Mouse (Mus musculus) gastrocnemius, postnatal 14 days (tissue): Measurements from ENCODE around the gene Gm10320. TPM values are rescaled to one million over a fixed set of nuclear protein-coding genes. Genes with fewer than 3 reads are reported as not detected.
A peak's percentile ranks its signal among the peaks of the same experiment; 100 is the strongest.

Experiments used
- DNase-seq: peaks from one replicate; pipeline ENCODE4 v3.0.0; 2021; ENCODE audit warnings: mixed read lengths
- intact Hi-C: fragments of 180-260 bp; cut with DNase I; formaldehyde crosslinking; loops from one replicate; pipeline ENCODE4 v1.15.1; 2025; ENCODE audit warnings: low total_unique reads
- total RNA-seq, 2 experiments: library from RNA; stranded (reverse); gene quantifications; 2 replicates each; pipeline ENCODE4 v1.2.3; 2021

The Gm10320 gene
- total RNA-seq, 2 experiments from 2014 or later, result not detected

- intact Hi-C loops, result loop anchor here (10.0 kb wide), 1 partner anchor 150 kb away; the partner anchor contains the start of gene Foxd1
These were observed 13.1 kb upstream of the Gm10320 start for GRCm38 (mm10) chr13:98504661-98505488.

GRCm38 (mm10) chr13:98504181-98504660 lies 12.4 kb upstream of the Gm10320 start:
- no peak for DNase-seq
- intact Hi-C loops, result loop anchor here (10.0 kb wide), 1 partner anchor 149 kb away; the partner anchor contains the start of gene Foxd1

More at GRCm38 (mm10) chr13:98504661-98505488, 13.1 kb upstream of the Gm10320 start:
- DNase-seq, result peak; percentile 20

- DNase-seq, result no peak
These were observed 11.8 kb upstream of the Gm10320 start for GRCm38 (mm10) chr13:98503601-98504000.

GRCm38 (mm10) chr13:98502813-98503341 lies 11.1 kb upstream of the Gm10320 start:
- intact Hi-C loops, result loop anchor here (10.0 kb wide), 1 partner anchor 148 kb away; the partner anchor contains the start of gene Foxd1

More at GRCm38 (mm10) chr13:98503601-98504000, 11.8 kb upstream of the Gm10320 start:
- intact Hi-C loops, result loop anchor here (10.0 kb wide), 1 partner anchor 149 kb away; the partner anchor contains the start of gene Foxd1

GRCm38 (mm10) chr13:98502236-98502812 lies 10.5 kb upstream of the Gm10320 start:
- DNase-seq, result no peak
- intact Hi-C loops, result loop anchor here (10.0 kb wide), 1 partner anchor 148 kb away; the partner anchor contains the start of gene Foxd1

More at GRCm38 (mm10) chr13:98502813-98503341, 11.1 kb upstream of the Gm10320 start:
- DNase-seq, result no peak

GRCm38 (mm10) chr13:98501321-98501720 lies 9.5 kb upstream of the Gm10320 start:
- intact Hi-C loops, result loop anchor here (10.0 kb wide), 1 partner anchor 147 kb away; the partner anchor contains the start of gene Foxd1
- DNase-seq, result no peak

- no peak for DNase-seq
- intact Hi-C loops, result loop anchor here (10.0 kb wide), 1 partner anchor 146 kb away; the partner anchor contains the start of gene Foxd1
These were observed 8.8 kb upstream of the Gm10320 start for GRCm38 (mm10) chr13:98500471-98501125.

GRCm38 (mm10) chr13:98498561-98498960 lies 6.8 kb upstream of the Gm10320 start:
- no peak for DNase-seq
- intact Hi-C loops, result no loop called here

GRCm38 (mm10) chr13:98498080-98498479 lies 6.3 kb upstream of the Gm10320 start:
- intact Hi-C loops, result no loop called here
- DNase-seq, result no peak

GRCm38 (mm10) chr13:98496917-98497870 lies 5.4 kb upstream of the Gm10320 start:
- no peak for DNase-seq
- intact Hi-C loops, result no loop called here

- intact Hi-C loops, result no loop called here
- no peak for DNase-seq
These were observed 2.8 kb upstream of the Gm10320 start for GRCm38 (mm10) chr13:98494492-98495064.

GRCm38 (mm10) chr13:98492569-98493255 lies 911 bp upstream of the Gm10320 start:
- intact Hi-C loops, result no loop called here
- DNase-seq, result no peak

- intact Hi-C loops, result no loop called here
- no peak for DNase-seq
These were observed 5.1 kb downstream of the Gm10320 start for GRCm38 (mm10) chr13:98486726-98487125.

- intact Hi-C loops, result no loop called here
- DNase-seq, result no peak
These were observed 5.6 kb downstream of the Gm10320 start for GRCm38 (mm10) chr13:98486161-98486560.

GRCm38 (mm10) chr13:98485440-98485839 lies 6.4 kb downstream of the Gm10320 start:
- intact Hi-C loops, result no loop called here
- DNase-seq, result no peak

GRCm38 (mm10) chr13:98477991-98478390 lies 13.8 kb downstream of the Gm10320 start:
- DNase-seq, result no peak
- intact Hi-C loops, result no loop called here

- no peak for DNase-seq
- intact Hi-C loops, result no loop called here
These were observed 14.8 kb downstream of the Gm10320 start for GRCm38 (mm10) chr13:98476839-98477495.
